Mouse (Mus musculus) MEL (cell line): ENCODE measurements around the gene Mcrip1.

Source experiments
- CHD1 ChIP-seq: IDR thresholded peaks from 2 replicates; pipeline ENCODE4 v1.6.1; 2012; ENCODE audit warnings: low read depth, mild to moderate bottlenecking, inconsistent platforms, low read length, improper control_type of control experiment
- CHD2 ChIP-seq: IDR thresholded peaks from 2 replicates; pipeline ENCODE4 v1.6.1; 2011; ENCODE audit warnings: low read length, improper control_type of control experiment
- CTCF ChIP-seq, 3 experiments: IDR thresholded peaks in 2 of 3; conservative IDR thresholded peaks in 1 of 3; 2 replicates each; pipeline ENCODE4 v1.5.1; 2011 to 2012; ENCODE audit warnings: low read length in 3 of 3, low read depth in 2 of 3, mild to moderate bottlenecking in 2 of 3, improper control_type of control experiment in 1 of 3, inconsistent platforms in 1 of 3, mixed read lengths in 1 of 3, moderate library complexity in 1 of 3; ENCODE audit not compliant: control insufficient read depth in 1 of 3, insufficient read depth in 1 of 3, poor library complexity in 1 of 3, severe bottlenecking in 1 of 3
- ELF1 ChIP-seq: IDR thresholded peaks from 2 replicates; pipeline ENCODE4 v1.6.1; 2014; ENCODE audit warnings: low read depth, mild to moderate bottlenecking, inconsistent platforms, low read length, improper control_type of control experiment, moderate library complexity
- EP300 ChIP-seq, 2 experiments: IDR thresholded peaks; 2 replicates each; pipeline ENCODE4 v1.6.1; 2011; ENCODE audit warnings: improper control_type of control experiment in 2 of 2, low read length in 2 of 2, low read depth in 1 of 2, mild to moderate bottlenecking in 1 of 2
- ETS1 ChIP-seq: IDR thresholded peaks from 2 replicates; pipeline ENCODE4 v1.6.1; 2012; ENCODE audit warnings: low read depth, mild to moderate bottlenecking, inconsistent platforms, low read length, improper control_type of control experiment, moderate library complexity
- HCFC1 ChIP-seq: IDR thresholded peaks from 2 replicates; pipeline ENCODE4 v1.6.1; 2012; ENCODE audit warnings: low read depth, mild to moderate bottlenecking, inconsistent platforms, low read length, improper control_type of control experiment, moderate library complexity
- MAFK ChIP-seq: IDR thresholded peaks from 2 replicates; pipeline ENCODE4 v1.6.1; 2011; ENCODE audit warnings: low read depth, mild to moderate bottlenecking, low read length, improper control_type of control experiment, borderline replicate concordance
- NRF1 ChIP-seq: IDR thresholded peaks from 2 replicates; pipeline ENCODE4 v1.6.1; 2014; ENCODE audit warnings: low read depth, mild to moderate bottlenecking, inconsistent platforms, low read length, improper control_type of control experiment, moderate library complexity; ENCODE audit not compliant: poor library complexity, insufficient read depth, severe bottlenecking
- TAL1 ChIP-seq: IDR thresholded peaks from 2 replicates; pipeline ENCODE4 v1.6.1; 2012; ENCODE audit warnings: mild to moderate bottlenecking, inconsistent platforms, low read length, moderate library complexity, mixed read lengths
- USF1 ChIP-seq: IDR thresholded peaks from 2 replicates; pipeline ENCODE4 v1.6.1; 2014; ENCODE audit warnings: low read depth, mild to moderate bottlenecking, inconsistent platforms, low read length, improper control_type of control experiment, moderate library complexity
- ZNF384 ChIP-seq: IDR thresholded peaks from 2 replicates; pipeline ENCODE4 v1.6.1; 2012; ENCODE audit warnings: low read depth, mild to moderate bottlenecking, inconsistent platforms, low read length, improper control_type of control experiment

- no peak for TF ChIP-seq CHD1
- no peak for TF ChIP-seq ELF1
- TF ChIP-seq CHD2, result no peak
- TF ChIP-seq ZNF384, result no peak
- TF ChIP-seq EP300 (IDR thresholded peaks at IDR 0.05; ENCODE audit: low read depth in 1 of 2, low read length in 2 of 2), result no peak
- no peak for TF ChIP-seq NRF1
- TF ChIP-seq CTCF (IDR thresholded peaks at IDR 0.05 in 2 of 3, conservative IDR thresholded peaks at IDR 0.05 in 1 of 3; ENCODE audit: control insufficient read depth in 1 of 3, insufficient read depth in 1 of 3, low read depth in 2 of 3, low read length in 3 of 3, poor library complexity in 1 of 3, severe bottlenecking in 1 of 3), result no peak
- TF ChIP-seq TAL1, result no peak
- TF ChIP-seq HCFC1, result no peak
- no peak for TF ChIP-seq USF1
- TF ChIP-seq MAFK, result no peak
- TF ChIP-seq ETS1, result no peak
Measured at GRCm38 (mm10) chr11:120550810-120551440, 1.4 kb upstream of the Mcrip1 start, which contains the start of gene Ppp1r27.
